Mouse (Mus musculus) MEL (cell line): Measurements from ENCODE around the gene Dnaja4.

ENCODE experiments used
- CTCF ChIP-seq, 3 experiments: IDR thresholded peaks in 2 of 3; conservative IDR thresholded peaks in 1 of 3; 2 replicates each; pipeline ENCODE4 v1.5.1; 2011 to 2012; ENCODE audit warnings: low read length in 3 of 3, low read depth in 2 of 3, mild to moderate bottlenecking in 2 of 3, improper control_type of control experiment in 1 of 3, inconsistent platforms in 1 of 3, mixed read lengths in 1 of 3, moderate library complexity in 1 of 3; ENCODE audit not compliant: control insufficient read depth in 1 of 3, insufficient read depth in 1 of 3, poor library complexity in 1 of 3, severe bottlenecking in 1 of 3
- E2F4 ChIP-seq: IDR thresholded peaks from 2 replicates; pipeline ENCODE4 v1.6.1; 2011; ENCODE audit warnings: low read depth, low read length, improper control_type of control experiment, borderline replicate concordance
- EP300 ChIP-seq, 2 experiments: IDR thresholded peaks; 2 replicates each; pipeline ENCODE4 v1.6.1; 2011; ENCODE audit warnings: improper control_type of control experiment in 2 of 2, low read length in 2 of 2, low read depth in 1 of 2, mild to moderate bottlenecking in 1 of 2
- SIN3A ChIP-seq: IDR thresholded peaks from 2 replicates; pipeline ENCODE4 v1.6.1; 2012; ENCODE audit warnings: low read length, improper control_type of control experiment, inconsistent platforms
- ZNF384 ChIP-seq: IDR thresholded peaks from 2 replicates; pipeline ENCODE4 v1.6.1; 2012; ENCODE audit warnings: low read depth, mild to moderate bottlenecking, inconsistent platforms, low read length, improper control_type of control experiment

DNA sequence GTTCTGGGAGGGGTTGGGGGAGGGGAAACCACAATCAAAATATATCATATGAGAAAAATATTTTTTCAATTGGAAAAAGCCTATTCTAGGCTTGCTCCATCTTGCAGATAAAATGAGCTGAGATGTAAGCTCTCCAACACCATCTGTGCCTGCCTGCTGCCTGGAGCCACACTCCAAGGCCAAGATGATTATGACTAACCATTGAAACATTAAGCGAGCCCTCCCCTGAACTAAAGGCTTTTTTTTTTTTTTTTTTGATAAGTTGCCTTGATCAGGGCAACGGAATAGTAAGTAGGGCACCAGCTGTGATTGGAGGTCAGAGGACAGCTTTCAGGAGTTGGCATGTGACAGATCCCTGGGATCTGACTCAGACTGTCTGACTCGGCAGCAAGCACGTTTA is 30.2 kb upstream of the Dnaja4 start:
- no peak for TF ChIP-seq EP300 (IDR thresholded peaks at IDR 0.05; ENCODE audit: low read depth in 1 of 2, low read length in 2 of 2)
- no peak for TF ChIP-seq SIN3A
- no peak for TF ChIP-seq E2F4
- no peak for TF ChIP-seq CTCF (IDR thresholded peaks at IDR 0.05 in 2 of 3, conservative IDR thresholded peaks at IDR 0.05 in 1 of 3; ENCODE audit: control insufficient read depth in 1 of 3, insufficient read depth in 1 of 3, low read depth in 2 of 3, low read length in 3 of 3, poor library complexity in 1 of 3, severe bottlenecking in 1 of 3)
- no peak for TF ChIP-seq ZNF384
